Mouse (Mus musculus) R1 (cell line): ENCODE measurements around the gene Phkb.
A peak's percentile ranks its signal among the peaks of the same experiment; 100 is the strongest.
"Not testable (repeated sequence)": the region's sequence is repeated elsewhere in the genome, so short reads cannot be mapped to it uniquely, and the experiment has no call there.

ENCODE experiments used
- DNase-seq: peaks from one replicate; pipeline ENCODE4 v3.0.0-alpha.2; 2018; ENCODE audit warnings: low read depth, low spot score

Gene Phkb

GRCm38 (mm10) chr8:85840657-85841488 lies at the start of gene Phkb, which contains the start of gene Itfg1:
Gene Phkb, plus strand, starts transcription at chr8:85840959.
Gene Itfg1, minus strand, starts transcription at chr8:85840921.
- peak; percentile 93 for DNase-seq

DNA sequence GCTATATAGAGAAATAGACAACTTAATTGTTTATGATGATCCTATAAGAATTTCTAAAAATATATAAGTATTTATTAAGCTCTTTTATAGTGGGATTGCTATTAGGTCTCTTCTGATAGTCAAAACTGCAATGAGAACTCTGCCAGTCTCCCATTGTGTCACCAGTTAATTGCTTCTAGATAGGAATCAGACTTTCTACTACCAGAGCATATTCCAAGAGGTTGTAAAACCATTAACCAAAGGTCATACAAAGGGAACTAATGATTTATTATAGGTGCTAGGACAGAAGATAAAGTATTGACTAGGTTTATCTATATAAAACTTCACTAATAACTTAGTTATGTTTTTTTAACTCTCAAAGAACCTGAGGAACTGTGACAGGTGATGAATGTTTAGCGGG lies 44.4 kb upstream of the Phkb start:
- not testable (repeated sequence) for DNase-seq

- no peak for DNase-seq
Observed at GRCm38 (mm10) chr8:85800164-85800563, 40.6 kb upstream of the Phkb start.

DNA sequence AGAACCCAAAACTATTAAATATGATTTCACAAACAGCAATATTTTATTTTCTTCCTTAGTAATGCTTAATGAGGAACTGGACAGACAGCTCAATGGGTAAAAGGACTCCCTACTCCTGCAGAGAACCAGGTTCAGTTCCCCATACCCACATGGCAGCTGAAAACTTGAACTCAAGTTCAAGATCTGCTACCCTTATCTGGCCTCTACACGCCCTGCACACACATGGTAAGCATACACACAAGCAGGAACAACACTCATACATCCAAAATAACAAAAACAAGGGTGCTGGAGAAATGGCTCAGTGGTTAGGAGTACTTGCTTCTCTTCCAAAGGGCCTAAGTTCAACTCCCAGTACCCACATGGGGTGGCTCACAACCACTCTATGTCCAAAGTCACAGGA lies 39.4 kb upstream of the Phkb start:
- DNase-seq, result no peak

GRCm38 (mm10) chr8:85813621-85814020 lies 27.1 kb upstream of the Phkb start:
- DNase-seq, result no peak

GRCm38 (mm10) chr8:85839916-85840656 lies 673 bp upstream of the Phkb start:
- peak; percentile 71 for DNase-seq

DNA sequence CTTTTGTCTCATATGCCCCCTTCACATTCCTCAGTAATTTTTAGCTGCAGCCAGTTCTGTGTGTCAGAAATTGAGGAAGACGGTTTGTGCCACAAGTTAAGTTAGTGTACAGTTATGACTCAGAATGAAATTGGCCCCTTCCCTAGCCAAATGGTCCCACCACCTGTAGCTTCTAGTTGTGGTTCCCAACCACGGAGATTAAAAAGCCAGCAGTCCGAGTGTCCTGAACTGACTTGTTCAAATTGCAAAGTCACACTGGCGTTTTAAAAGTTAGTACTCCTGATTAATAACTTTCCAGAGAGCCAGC lies 683 bp downstream of the Phkb start:
- no peak for DNase-seq

DNA sequence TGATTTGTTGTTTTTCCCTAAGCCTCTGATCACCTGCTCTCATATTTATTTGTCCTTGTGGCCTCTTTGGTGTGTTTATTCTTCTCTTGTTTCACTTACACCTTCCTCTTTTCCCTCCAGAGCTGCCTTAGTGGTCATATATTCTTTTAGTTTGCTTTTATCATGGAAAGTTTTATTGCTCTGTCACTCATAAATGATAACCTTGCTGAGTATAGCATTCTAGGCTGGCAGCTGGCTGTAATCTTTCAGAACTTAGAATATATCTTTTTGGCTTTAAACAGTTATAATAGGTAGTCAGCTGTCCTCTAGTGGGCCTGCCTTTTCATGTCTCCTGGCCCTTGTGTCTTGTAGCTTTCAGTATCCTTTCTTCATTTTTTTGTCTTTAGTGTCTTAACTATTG lies 5.1 kb downstream of the Phkb start:
- no peak for DNase-seq

GRCm38 (mm10) chr8:85854220-85855123 lies 13.7 kb downstream of the Phkb start:
- DNase-seq, result peak; percentile 76

DNA sequence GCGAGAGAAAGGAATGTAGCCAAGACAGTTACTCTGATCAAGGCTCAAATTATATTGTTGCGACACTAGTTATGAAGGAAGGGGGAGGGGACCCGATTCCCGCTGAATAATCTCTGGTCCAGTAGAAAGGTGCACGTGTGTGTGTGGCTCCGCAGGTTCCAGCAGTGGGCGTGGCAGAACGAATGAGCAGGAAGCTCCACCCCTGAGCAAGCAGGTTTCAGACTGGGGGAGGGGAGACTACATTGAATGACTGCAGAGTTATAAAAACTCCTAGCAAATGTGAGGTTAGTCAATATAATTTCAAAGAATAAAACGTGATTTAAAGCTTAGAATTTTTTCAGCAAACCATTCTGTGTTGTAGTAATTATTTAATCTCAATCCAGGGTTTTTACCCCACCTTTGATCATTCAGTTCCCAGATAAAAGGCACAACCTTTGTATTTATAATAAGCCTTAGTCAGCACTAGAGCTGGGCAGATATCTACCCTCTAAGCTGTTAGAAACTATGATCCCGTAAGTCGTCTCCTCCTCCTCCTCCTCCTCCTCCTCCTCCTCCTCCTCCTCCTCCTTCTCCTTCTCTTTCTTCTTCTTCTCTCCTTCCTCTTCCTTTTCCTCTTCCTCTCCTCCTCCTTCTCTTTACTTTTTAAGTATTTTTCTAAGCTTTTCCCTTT lies 16.6 kb downstream of the Phkb start:
- peak; percentile 31 for DNase-seq

DNA sequence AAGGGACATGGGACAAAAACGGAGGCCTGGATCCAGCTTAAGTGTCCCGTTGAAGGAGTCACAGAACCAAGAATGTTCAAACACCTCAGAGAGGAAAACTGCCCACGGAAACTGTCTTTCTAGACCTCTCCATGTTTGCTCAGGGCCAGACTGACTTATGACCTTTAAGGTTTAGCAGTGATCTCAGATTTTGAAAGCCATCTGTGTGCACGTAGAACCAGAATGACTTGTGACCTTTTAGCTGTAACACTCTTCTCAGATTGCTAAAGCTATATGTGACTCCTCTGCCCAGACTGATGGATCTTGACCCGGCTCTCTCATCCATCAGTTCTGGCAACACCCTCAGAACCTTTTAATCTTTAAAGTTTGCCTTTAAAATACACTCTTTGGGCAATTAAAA lies 19.9 kb downstream of the Phkb start:
- DNase-seq, result no peak

DNA sequence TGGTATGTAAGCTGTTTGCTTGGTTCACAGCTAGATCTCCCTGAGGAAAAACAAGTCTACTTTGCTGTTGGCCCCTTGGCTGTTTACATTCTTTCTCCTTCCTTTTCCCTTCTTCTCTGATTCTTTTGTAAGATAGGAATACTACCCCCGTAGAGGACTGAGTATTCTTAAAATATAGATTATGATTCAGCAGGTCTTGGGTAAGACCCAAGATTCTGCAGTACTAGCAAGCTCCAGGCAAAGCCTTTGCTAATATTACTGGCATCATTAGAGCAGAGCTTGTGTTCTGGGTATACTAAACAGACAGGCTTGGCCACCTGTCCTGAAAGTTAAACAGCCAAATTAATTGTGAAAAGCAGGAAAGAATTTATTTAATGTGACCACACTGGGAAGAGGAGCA lies 21.6 kb downstream of the Phkb start:
- DNase-seq, result no peak

- no peak for DNase-seq
Observed at GRCm38 (mm10) chr8:85871660-85872059, 30.9 kb downstream of the Phkb start.

GRCm38 (mm10) chr8:85877976-85878375 lies 37.2 kb downstream of the Phkb start:
- no peak for DNase-seq

GRCm38 (mm10) chr8:85879624-85880023 lies 38.9 kb downstream of the Phkb start:
- no peak for DNase-seq

- DNase-seq, result no peak
Observed at GRCm38 (mm10) chr8:85884811-85885210, 44.1 kb downstream of the Phkb start.

DNA sequence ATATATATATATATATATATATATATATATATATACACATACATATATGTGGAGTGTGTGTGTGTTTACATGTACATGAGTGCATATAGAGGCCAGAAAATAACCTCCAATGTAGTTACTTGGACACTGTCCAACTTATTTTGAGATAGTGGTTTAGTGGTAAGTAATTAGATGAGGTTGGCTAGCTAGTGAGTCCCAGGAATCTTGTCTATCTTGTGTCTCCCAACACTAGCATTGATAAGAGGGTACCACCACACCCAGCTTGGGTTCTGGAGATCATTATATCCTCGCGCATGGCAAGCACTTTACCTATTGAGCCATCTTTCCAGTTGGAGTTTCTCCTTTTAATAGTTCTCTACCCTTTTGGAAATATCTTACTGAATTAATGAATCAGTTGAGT lies 56.9 kb downstream of the Phkb start:
- DNase-seq, result no peak

DNA sequence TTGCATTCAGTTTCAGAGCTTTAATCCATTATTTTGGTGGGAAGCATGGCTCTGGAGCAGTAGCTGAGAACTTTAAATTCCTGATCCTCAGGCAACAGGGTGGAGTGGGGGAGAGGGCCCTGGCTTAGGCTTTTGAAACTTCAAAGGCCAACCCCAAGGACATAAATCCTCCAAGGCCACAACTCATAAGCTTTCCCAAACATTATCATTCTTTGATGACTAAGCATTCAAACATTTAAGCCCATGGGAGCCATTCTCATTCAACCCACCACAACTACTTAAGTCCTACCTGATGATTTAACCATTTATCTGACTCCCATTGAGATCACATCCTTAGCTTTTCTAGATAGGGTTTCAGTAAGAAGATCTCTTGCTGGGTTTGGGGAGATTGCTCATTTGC lies 84.2 kb downstream of the Phkb start:
- DNase-seq, result peak; percentile 72

GRCm38 (mm10) chr8:85925574-85925973 lies 84.8 kb downstream of the Phkb start:
- no peak for DNase-seq

DNA sequence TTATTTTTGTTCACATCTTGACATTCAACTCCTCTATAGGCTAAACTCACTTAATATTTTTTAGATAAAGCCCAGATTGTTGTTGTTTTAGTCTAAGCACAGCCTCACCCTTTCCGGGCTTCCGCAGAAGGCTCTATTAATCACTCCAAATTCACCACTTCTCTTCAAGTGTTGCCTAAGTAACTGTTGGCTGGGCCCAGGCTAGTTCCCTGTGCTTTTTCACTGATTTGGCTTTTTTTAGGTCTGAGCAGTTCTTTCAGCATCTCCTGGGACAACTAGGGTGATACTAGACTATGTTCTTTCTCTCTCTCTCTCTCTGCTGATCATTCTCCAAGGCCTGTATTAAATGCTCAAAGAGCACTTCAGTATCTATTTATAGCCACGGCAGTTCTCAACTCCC lies 85.3 kb downstream of the Phkb start:
- DNase-seq, result no peak

- DNase-seq, result peak; percentile 8
Observed at GRCm38 (mm10) chr8:85936148-85936547, 95.4 kb downstream of the Phkb start.

- DNase-seq, result no peak
Observed at GRCm38 (mm10) chr8:85937343-85937742, 96.6 kb downstream of the Phkb start.
